Mouse (Mus musculus) forebrain, embryonic 13.5 days (tissue): ENCODE data around the gene Cbl. TPM values are rescaled to one million over a fixed set of nuclear protein-coding genes. Genes with fewer than 3 reads are reported as not detected.

Experiments
- ATAC-seq: fragments of 200-750 bp; cut with Nextera tagmentation; 2 replicates; pipeline ENCODE4 v1.8.0; 2017
- H3K27ac ChIP-seq: fragments of 300-500 bp; sonication (generic); 2 replicates; pipeline ENCODE4 v1.5.1; 2015; ENCODE audit warnings: inconsistent platforms, mild to moderate bottlenecking, moderate library complexity
- H3K27me3 ChIP-seq: fragments of 300-500 bp; sonication (generic); 2 replicates; pipeline ENCODE4 v1.6.1; 2015; ENCODE audit warnings: mild to moderate bottlenecking, inconsistent platforms
- H3K36me3 ChIP-seq: fragments of 300-500 bp; sonication (generic); 2 replicates; pipeline ENCODE4 v1.6.1; 2015; ENCODE audit warnings: mild to moderate bottlenecking, inconsistent platforms; ENCODE audit not compliant: poor library complexity, severe bottlenecking
- H3K4me1 ChIP-seq: fragments of 300-500 bp; sonication (generic); 2 replicates; pipeline ENCODE4 v1.6.1; 2015; ENCODE audit warnings: inconsistent platforms
- H3K4me2 ChIP-seq: fragments of 300-500 bp; sonication (generic); 2 replicates; pipeline ENCODE4 v1.6.1; 2015; ENCODE audit warnings: inconsistent platforms, mild to moderate bottlenecking, moderate library complexity
- H3K4me3 ChIP-seq: fragments of 300-500 bp; sonication (generic); 2 replicates; pipeline ENCODE4 v1.5.1; 2015; ENCODE audit warnings: mild to moderate bottlenecking, inconsistent platforms
- H3K9ac ChIP-seq: fragments of 300-500 bp; sonication (generic); 2 replicates; pipeline ENCODE4 v1.6.1; 2015; ENCODE audit warnings: mild to moderate bottlenecking, inconsistent platforms
- H3K9me3 ChIP-seq: fragments of 300-500 bp; sonication (generic); replicated peaks from 2 replicates; pipeline ENCODE4 v1.6.1; 2016; ENCODE audit warnings: inconsistent platforms
- WGBS: fragments of 180-500 bp; shearing (Covaris S2); methylation state at CpG from one replicate; pipeline ENCODE4 v1.1.7; 2015; 5-methylcytosine and 5-hydroxymethylcytosine counted together
- polyA plus RNA-seq: library from polyadenylated mRNA; unstranded; fragments of >200 nt; fragmentation: Nextera tagmentation; extraction: Ambion mirVana; gene quantifications from 2 replicates; pipeline ENCODE4 v1.2.1, GENCODE M21; 2015

Cbl gene
- polyA plus RNA-seq, 1 experiment from 2014 or later = 25.2 TPM

- H3K27ac ChIP-seq = no peak overlapping the region
- H3K27me3 ChIP-seq = no peaks in the 10 kb centered on the region
- H3K9ac ChIP-seq = no peak overlapping the region
- 84% methylated on average over 17 of the region's 17 CpGs for WGBS
- no peak for ATAC-seq
- H3K4me2 ChIP-seq = no peak overlapping the region
- H3K36me3 ChIP-seq = no peaks in the 10 kb centered on the region
- H3K4me1 ChIP-seq = peaks cover 4% of the 10 kb centered on the region; the same call in 1 of the 2 replicates
- H3K4me3 ChIP-seq = no peak overlapping the region
- no peaks in the 10 kb centered on the region for H3K9me3 ChIP-seq
Measured at GRCm38 (mm10) chr9:44238501-44239190, 4.8 kb upstream of the Cbl start.

- ATAC-seq = no peak
- WGBS = 87% methylated on average over 4 of the region's 4 CpGs
- Histone ChIP-seq H3K4me1 (peaks cover 12% of the 10 kb centered on the region), H3K9ac (no peak overlapping the region), H3K27ac (no peak overlapping the region), H3K4me2 (no peak overlapping the region), H3K36me3 (no peaks in the 10 kb centered on the region), H3K9me3 (no peaks in the 10 kb centered on the region), H3K4me3 (no peak overlapping the region), H3K27me3 (no peaks in the 10 kb centered on the region)
Measured at GRCm38 (mm10) chr9:44237128-44237527, 3.3 kb upstream of the Cbl start.

- Histone ChIP-seq H3K9me3 (no peaks in the 10 kb centered on the region), H3K4me2 (no peak overlapping the region), H3K36me3 (no peaks in the 10 kb centered on the region)
Measured at GRCm38 (mm10) chr9:44236601-44237000, 2.8 kb upstream of the Cbl start.

GRCm38 (mm10) chr9:44234479-44235427, 904 bp upstream of the Cbl start:
- Histone ChIP-seq H3K27me3 (no peaks in the 10 kb centered on the region), H3K9me3 (no peaks in the 10 kb centered on the region), H3K36me3 (no peaks in the 10 kb centered on the region), H3K4me2 (peak overlapping the region; percentile 84), H3K27ac (peak overlapping the region; percentile 93; the same call in 1 of the 2 replicates), H3K4me1 (peaks cover 28% of the 10 kb centered on the region), H3K9ac (no peak overlapping the region), H3K4me3 (peak overlapping the region; percentile 88)
- 28% methylated on average over 19 of the region's 19 CpGs for WGBS
- peak; percentile 31; the same call in 1 of the 2 replicates for ATAC-seq

More at GRCm38 (mm10) chr9:44236601-44237000, 2.8 kb upstream of the Cbl start:
- H3K27ac ChIP-seq = no peak overlapping the region
- no peaks in the 10 kb centered on the region for H3K27me3 ChIP-seq
- peaks cover 17% of the 10 kb centered on the region for H3K4me1 ChIP-seq
- no peak overlapping the region for H3K4me3 ChIP-seq
- H3K9ac ChIP-seq = no peak overlapping the region
- ATAC-seq = no peak
- 70% methylated on average over 4 of the region's 4 CpGs for WGBS

- ATAC-seq = peak; percentile 84
- peak overlapping the region; percentile 88 for H3K4me3 ChIP-seq
- H3K9me3 ChIP-seq = no peaks in the 10 kb centered on the region
- peaks cover 28% of the 10 kb centered on the region for H3K4me1 ChIP-seq
- H3K27ac ChIP-seq = peak overlapping the region; percentile 93
- H3K27me3 ChIP-seq = no peaks in the 10 kb centered on the region
- H3K36me3 ChIP-seq = 0 out of 2 replicates have a peak, but pooled peaks cover 2% of the 10 kb centered on the region
- whole genome bisulfite sequencing = under 1% methylated on average over 39 of the region's 40 CpGs
- H3K9ac ChIP-seq = peak overlapping the region; percentile 91
- peak overlapping the region; percentile 84 for H3K4me2 ChIP-seq
Measured at GRCm38 (mm10) chr9:44233021-44233801, 638 bp downstream of the Cbl start.

GRCm38 (mm10) chr9:44231609-44232008, 2.2 kb downstream of the Cbl start:
- peaks cover 28% of the 10 kb centered on the region for H3K4me1 ChIP-seq
- no peak for ATAC-seq
- peak overlapping the region; percentile 30; the same call in 1 of the 2 replicates for H3K9ac ChIP-seq
- H3K36me3 ChIP-seq = 0 out of 2 replicates have a peak, but pooled peaks cover 5% of the 10 kb centered on the region
- H3K4me3 ChIP-seq = peak overlapping the region; percentile 88; the same call in 1 of the 2 replicates
- H3K27me3 ChIP-seq = no peaks in the 10 kb centered on the region
- H3K9me3 ChIP-seq = no peaks in the 10 kb centered on the region
- H3K4me2 ChIP-seq = peak overlapping the region; percentile 84
- no peak overlapping the region for H3K27ac ChIP-seq

- Histone ChIP-seq H3K36me3 (0 out of 2 replicates have a peak, but pooled peaks cover 5% of the 10 kb centered on the region), H3K9ac (no peak overlapping the region), H3K4me3 (no peak overlapping the region), H3K4me2 (no peak overlapping the region), H3K27me3 (no peaks in the 10 kb centered on the region), H3K9me3 (no peaks in the 10 kb centered on the region), H3K4me1 (peaks cover 4% of the 10 kb centered on the region; the same call in 1 of the 2 replicates), H3K27ac (no peak overlapping the region)
- no peak for ATAC-seq
- 59% methylated on average over 6 of the region's 6 CpGs for WGBS
Measured at GRCm38 (mm10) chr9:44225993-44226392, 7.9 kb downstream of the Cbl start.

GRCm38 (mm10) chr9:44213538-44213937, 20.3 kb downstream of the Cbl start:
- H3K36me3 ChIP-seq = peaks cover 18% of the 10 kb centered on the region
- H3K27ac ChIP-seq = no peak overlapping the region
- 98% methylated on average over 14 of the region's 14 CpGs for WGBS
- no peaks in the 10 kb centered on the region for H3K27me3 ChIP-seq
- no peak overlapping the region for H3K4me3 ChIP-seq
- H3K4me1 ChIP-seq = no peaks in the 10 kb centered on the region
- H3K9ac ChIP-seq = no peak overlapping the region
- no peak for ATAC-seq
- H3K9me3 ChIP-seq = 0 out of 2 replicates have a peak, but pooled peaks cover 6% of the 10 kb centered on the region
- H3K4me2 ChIP-seq = no peak overlapping the region

- H3K4me3 ChIP-seq = no peak overlapping the region
- H3K9me3 ChIP-seq = 0 out of 2 replicates have a peak, but pooled peaks cover 6% of the 10 kb centered on the region
- no peak overlapping the region for H3K27ac ChIP-seq
- 94% methylated on average over 4 of the region's 4 CpGs for WGBS
- peaks cover 18% of the 10 kb centered on the region for H3K36me3 ChIP-seq
- no peaks in the 10 kb centered on the region for H3K27me3 ChIP-seq
- no peak for ATAC-seq
- H3K9ac ChIP-seq = no peak overlapping the region
- no peak overlapping the region for H3K4me2 ChIP-seq
- H3K4me1 ChIP-seq = no peaks in the 10 kb centered on the region
Measured at GRCm38 (mm10) chr9:44212406-44212805, 21.4 kb downstream of the Cbl start.

GRCm38 (mm10) chr9:44209416-44209815, 24.4 kb downstream of the Cbl start:
- no peak for ATAC-seq
- H3K9ac ChIP-seq = no peak overlapping the region
- 94% methylated on average over 4 of the region's 4 CpGs for WGBS
- H3K27me3 ChIP-seq = no peaks in the 10 kb centered on the region
- H3K36me3 ChIP-seq = peaks cover 18% of the 10 kb centered on the region
- H3K9me3 ChIP-seq = 0 out of 2 replicates have a peak, but pooled peaks cover 6% of the 10 kb centered on the region
- no peak overlapping the region for H3K4me3 ChIP-seq
- H3K4me2 ChIP-seq = no peak overlapping the region
- H3K27ac ChIP-seq = no peak overlapping the region
- H3K4me1 ChIP-seq = no peaks in the 10 kb centered on the region

- Histone ChIP-seq H3K27ac (no peak overlapping the region), H3K4me1 (no peaks in the 10 kb centered on the region), H3K27me3 (no peaks in the 10 kb centered on the region), H3K36me3 (peaks cover 17% of the 10 kb centered on the region), H3K4me2 (no peak overlapping the region), H3K9ac (no peak overlapping the region), H3K4me3 (no peak overlapping the region), H3K9me3 (0 out of 2 replicates have a peak, but pooled peaks cover 2% of the 10 kb centered on the region)
- 98% methylated on average over 2 of the region's 2 CpGs for WGBS
- no peak for ATAC-seq
Measured at GRCm38 (mm10) chr9:44207840-44208239, 26.0 kb downstream of the Cbl start.
